Mouse (Mus musculus): Measurements from ENCODE around the gene Tmem242. TPM values are rescaled to one million over a fixed set of nuclear protein-coding genes. Genes with fewer than 3 reads are reported as not detected.

The Tmem242 gene
- 41.9 TPM for polyA plus RNA-seq (2017; shearing (Covaris generic))

DNA sequence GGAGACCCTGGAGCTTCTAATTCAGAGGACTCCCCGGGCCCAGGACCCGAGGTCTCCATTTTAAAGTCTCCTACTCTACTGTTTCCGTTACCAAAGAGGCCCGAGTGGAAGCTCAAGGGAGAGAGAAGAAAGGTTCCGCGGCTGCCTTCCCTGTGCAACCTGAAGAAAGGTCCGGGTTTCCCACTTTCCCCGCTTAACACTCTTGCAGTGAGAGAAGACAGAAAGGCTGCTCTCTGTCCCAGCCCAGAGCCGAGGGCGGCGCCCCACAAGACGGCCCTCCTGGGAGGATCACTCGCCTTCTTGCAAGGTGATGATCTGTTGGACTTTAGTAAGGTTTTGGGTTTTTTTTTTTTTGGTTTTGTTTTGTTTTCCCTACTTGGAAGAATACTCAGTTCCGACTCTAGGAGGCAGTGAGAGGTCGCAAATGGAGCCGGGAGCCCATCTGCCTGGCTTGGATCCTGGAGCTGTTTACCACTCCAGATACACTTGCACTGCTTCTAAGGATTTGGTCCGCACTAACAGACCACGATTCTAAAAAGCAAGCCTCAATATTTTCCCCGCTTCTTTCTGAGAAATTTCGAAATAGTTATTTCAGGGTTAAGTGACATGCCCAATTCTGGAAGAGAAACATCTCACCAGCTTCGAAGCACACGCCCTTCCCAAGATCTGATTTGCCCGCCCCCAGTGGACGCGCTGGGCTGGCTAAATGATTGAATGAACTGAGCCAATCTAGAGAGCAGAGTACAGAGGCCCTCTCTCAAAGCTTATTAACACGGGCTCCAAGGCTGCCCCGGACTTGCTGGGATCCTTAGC, at the start of gene Tmem242:
Gene Tmem242 (minus strand): TSS at position 101 of the 813 bp plus-strand sequence.

DNA sequence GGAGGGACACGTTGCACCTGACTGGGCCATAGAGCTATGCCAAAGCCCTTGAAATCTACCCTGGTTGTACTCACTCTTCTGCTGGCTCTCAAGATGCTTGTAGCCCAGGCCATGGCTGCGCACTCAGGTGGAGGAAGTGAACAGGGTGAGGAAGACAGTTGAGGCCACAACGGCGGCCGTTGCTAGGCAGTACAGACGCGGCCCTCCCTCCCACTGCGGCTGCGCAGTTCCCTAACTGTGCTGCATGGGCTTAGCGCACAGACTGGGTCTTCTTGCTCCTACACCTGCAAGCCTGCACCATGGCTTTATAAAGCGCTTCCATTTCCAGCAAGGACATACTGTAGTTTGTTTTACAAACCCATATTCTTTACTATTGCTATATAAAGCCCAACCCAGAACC, 21.5 kb downstream of the Tmem242 start, which contains the start of gene Ldhal6b:
Gene Ldhal6b (minus strand): TSS at position 223 of the 400 bp plus-strand sequence.

Other genes with a start within 250 kb of the Tmem242 start
- not detected for gene Ldhal6b, start 21.5 kb downstream of the Tmem242 start, polyA plus RNA-seq (2017; shearing (Covaris generic))
- gene Zdhhc14, start 52.3 kb upstream of the Tmem242 start, polyA plus RNA-seq (2017; shearing (Covaris generic)): 2.3 TPM

Measured in CD4-positive, CD25-positive, alpha-beta regulatory T cell (primary cell).